Mouse (Mus musculus): ENCODE measurements around the gene 2310039H08Rik. TPM values are rescaled to one million over a fixed set of nuclear protein-coding genes. Genes with fewer than 3 reads are reported as not detected.
A peak's percentile ranks its signal among the peaks of the same experiment; 100 is the strongest.

Gene 2310039H08Rik
- 1 to 10 TPM; 6.9 to 7.8 TPM for total RNA-seq (2021)

DNA sequence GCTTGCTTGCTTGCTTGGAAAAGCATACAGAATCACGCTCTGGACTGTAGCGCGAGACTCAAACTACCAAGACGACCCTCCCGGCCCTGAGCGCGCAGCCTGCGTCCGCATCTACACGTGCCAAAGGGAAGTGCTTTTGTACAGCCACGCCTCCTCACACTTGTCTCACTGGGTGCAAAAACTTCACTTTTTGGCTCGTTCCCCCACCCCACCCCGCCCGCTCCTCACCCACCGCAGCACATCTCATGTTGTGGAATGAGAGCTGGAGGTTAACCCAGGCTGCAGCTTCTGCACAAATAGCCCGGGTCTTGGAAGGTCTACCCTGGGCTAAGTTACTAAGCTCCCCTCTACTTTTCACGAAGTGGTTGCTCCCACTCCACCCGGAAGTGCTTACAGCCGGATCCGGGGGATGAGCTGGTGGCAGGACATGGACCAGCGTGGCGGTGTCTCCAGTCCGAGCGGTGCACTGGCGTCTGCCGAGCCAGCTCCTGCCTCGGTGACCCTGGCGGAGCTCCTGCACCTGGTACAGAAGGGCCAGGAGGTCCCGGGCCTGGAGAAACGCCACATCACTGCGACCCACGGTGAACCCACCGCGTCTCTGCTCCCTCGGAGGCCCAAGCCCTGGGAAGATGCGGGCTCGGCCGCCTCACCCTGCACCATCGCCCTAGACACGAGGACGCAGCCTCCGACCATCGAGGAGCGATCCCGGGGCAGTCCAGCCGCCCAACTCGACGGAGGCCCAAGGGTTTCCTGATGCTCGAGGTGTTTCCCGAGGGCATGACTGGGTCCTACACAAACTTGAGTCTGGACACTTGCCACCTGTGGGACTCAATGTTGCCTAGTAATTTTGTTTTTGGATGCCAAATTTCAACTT lies at the start of gene 2310039H08Rik:
Gene 2310039H08Rik, plus strand, starts transcription at position 232 of the 874 bp plus-strand sequence.
- intact Hi-C loops (cut with DNase I): loop anchor here (2.0 kb wide), 1 partner anchor 20 kb away; the partner anchor contains the start of gene Cnpy3
- peak; percentile 86 to 88 for DNase-seq (ENCODE audit: low spot score in 2 of 2)

DNA sequence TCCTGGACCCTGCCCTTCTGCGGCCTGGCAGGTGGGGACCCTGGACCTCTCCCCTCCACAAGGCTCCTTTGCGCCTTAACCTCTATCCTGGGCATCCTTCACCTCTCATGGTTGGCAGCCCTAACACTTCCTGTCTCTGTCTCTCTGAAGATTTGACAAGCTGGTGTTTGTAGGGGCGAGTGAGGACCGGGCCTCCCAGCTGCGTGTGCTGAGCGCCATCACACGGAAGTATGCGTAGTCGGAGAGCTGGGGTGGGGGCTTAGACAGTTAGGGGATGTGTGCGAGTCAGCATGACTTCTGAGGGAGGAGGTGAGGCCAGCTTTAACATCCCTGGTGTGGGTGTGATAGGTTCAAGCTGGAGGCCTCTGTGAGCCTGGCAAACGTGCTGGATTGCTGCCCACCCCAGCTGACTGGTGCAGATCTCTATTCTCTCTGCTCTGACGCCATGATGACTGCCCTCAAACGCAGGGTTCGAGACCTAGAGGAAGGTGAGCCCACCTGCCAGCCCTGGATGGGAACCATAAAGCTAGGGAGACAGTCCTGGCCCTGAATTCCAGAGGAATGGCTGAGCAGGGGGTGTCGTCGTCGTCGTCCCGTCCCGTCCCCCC lies 47.9 kb upstream of the 2310039H08Rik start:
- no peak for DNase-seq (ENCODE audit: low spot score in 2 of 2)
- intact Hi-C loops (cut with DNase I): no loop called here

DNA sequence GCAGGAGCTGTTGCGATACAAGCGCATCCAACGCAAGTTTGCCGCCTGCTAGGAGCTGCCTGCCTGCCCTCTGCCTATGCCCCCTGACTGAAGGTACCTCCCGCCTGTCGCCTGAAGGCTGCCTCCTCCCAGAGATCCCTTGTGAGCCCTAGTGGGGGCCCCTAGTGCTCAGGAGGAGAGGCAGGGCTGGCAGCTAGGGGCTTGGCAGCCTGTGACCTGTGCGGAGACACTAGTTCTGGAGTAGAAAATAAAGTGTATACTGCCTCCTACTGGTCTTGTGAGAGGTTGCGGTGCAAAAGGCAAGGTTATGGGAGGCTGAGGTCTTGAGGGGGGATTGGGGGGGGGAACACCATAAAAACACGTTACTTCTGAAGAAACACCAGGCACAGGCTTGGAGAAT lies 47.2 kb upstream of the 2310039H08Rik start:
- intact Hi-C loops (cut with DNase I): no loop called here

DNA sequence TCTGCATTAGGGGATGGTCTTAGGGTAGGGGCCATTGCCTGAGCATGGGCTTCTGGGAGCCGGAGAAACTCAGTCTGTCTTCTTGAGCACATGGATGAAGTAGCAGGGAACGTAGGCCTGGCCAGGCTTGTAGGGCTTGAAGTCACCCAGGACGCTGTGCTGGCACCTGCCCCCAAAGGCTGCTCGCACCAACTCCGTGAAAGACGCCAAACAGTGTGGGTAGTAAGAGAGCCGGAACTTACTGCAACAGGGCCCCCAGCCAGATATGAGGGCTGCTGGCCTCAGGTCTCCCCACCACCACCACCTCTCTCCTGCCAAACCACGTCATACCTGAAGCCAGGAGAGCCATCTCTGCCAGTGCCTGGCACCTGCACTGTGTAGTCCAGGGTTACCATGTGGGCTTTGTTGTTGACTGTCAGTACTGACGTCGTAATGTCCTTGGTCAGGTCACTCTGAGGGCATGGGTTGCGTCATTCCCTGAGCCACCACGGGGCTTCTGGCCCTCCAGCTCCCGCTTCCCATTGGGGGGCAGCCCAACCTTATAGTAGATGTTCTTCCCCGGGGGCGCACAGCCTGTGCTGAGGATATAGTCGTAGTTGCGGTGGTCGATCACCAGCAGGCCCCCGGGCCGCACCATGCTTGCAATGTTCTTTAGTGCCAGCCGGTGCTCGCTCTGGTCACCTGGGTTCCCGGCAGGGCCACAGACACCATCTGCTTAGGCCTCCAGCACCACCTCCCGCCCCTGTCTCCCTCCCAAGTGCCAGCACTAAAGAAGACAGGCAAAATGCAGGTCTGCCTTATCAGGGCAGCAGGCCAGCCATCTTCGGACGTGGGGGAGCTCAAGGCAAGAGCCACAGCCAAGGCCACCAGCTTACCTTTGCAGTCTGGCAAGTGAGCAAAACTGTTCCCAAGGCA lies 46.4 kb upstream of the 2310039H08Rik start:
- intact Hi-C loops (cut with DNase I): no loop called here
- DNase-seq (ENCODE audit: low spot score in 2 of 2): no peak

More for the DNA sequence above, 47.2 kb upstream of the 2310039H08Rik start:
- no peak for DNase-seq (ENCODE audit: low spot score in 2 of 2)

DNA sequence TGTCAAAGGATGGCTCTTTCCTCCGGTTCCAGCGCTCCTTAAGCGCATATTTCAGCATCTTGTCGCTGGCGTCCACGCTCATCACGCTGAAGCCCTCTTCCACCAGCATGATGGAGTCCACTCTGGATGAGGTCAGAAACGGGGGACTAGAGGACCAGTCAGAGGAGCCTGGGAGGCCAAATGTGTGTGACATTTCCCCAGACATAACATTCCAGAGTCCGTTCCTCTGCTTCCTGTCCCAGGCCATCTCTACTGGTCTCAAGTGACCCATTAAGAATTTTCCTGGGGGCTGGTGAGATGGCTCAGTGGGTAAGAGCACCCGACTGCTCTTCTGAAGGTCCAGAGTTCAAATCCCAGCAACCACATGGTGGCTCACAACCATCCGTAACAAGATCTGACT lies 45.2 kb upstream of the 2310039H08Rik start:
- intact Hi-C loops (cut with DNase I): no loop called here

DNA sequence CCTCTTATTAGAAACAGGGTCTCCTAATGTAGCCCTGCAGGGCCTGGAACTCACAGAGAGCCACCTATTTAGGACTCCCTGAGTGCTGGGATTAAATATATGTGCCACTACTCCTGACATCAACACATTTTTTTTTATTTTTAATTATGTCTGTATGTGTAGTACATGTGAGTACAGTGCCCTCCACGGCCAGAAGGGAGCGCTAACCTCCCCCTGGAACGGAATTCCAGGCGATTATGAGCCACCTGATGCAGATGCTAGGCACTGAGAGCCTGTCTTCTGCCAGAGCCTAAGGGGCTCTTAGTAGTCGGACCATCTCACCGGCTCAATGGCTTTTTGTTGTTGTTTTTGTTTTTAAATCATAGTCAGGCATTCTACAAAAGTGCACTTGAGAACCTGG lies 44.4 kb upstream of the 2310039H08Rik start:
- intact Hi-C loops (cut with DNase I): no loop called here
- no peak for DNase-seq (ENCODE audit: low spot score in 2 of 2)

More for the DNA sequence above, 45.2 kb upstream of the 2310039H08Rik start:
- no peak for DNase-seq (ENCODE audit: low spot score in 2 of 2)

DNA sequence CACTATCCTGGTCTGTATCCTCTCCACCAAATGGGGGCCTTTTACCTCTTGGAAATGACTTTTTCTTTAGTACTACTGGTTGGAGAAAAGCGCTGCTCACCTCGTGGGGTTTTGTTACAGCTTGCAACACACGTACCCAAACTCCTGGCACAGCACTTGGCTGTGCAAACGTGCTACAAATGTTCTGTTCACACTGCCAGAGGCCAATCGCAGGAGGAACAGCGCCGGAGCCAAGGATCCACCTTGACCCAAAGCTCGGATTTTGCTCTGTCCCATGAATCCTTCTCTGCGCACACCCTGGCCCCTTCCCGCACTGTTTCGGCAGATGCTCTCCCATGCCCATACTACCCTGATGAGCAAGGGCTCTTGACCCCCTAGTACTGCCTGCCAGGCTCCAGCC lies 43.9 kb upstream of the 2310039H08Rik start:
- DNase-seq (ENCODE audit: low spot score in 2 of 2): no peak

DNA sequence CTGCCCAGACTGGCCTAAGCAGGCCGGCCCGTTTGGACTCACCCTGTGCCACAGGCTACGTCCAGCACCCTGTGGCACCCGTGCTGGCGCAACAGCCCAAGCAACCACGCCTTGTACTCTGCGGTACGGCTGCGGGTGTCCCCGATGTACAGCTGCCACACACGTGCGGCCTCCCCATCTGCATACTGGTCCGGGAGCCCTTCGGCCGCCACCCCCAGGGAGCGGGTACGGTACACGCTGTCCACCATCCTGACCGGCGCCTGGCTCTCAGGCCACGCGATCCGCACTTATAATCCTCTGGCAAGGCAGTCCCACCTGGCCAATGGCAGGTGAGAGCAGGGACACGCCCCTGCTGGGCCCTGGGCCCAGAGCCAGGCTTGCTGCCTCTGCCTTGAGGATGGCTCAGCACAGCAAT lies 43.5 kb upstream of the 2310039H08Rik start, which contains the start of gene Gnmt:
Gene Gnmt, minus strand, starts transcription at position 265 of the 415 bp plus-strand sequence.
- no peak for DNase-seq (ENCODE audit: low spot score in 2 of 2)
- intact Hi-C loops (cut with DNase I): no loop called here

More for the DNA sequence above, 43.9 kb upstream of the 2310039H08Rik start:
- intact Hi-C loops (cut with DNase I): no loop called here

DNA sequence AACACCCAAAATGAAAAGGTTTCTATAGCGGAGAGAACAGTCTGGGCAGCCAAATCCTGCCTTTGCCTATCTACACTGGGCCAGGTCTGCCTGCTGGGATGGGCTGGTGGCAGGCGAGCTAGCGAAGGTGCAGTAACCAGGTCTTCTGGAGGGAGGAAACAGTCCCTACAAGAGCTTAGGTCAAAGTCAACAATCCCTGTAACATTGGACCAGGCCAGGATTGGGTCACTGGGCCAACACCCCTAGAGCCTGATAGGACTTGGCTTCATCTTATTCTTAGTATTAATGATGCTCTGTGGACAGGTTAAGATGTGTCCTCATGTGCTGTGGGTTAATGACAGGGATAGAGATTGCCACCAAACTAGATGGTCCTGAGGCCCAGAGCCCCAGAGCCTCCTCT lies 38.4 kb upstream of the 2310039H08Rik start:
- DNase-seq (ENCODE audit: low spot score in 2 of 2): no peak
- intact Hi-C loops (cut with DNase I): no loop called here

DNA sequence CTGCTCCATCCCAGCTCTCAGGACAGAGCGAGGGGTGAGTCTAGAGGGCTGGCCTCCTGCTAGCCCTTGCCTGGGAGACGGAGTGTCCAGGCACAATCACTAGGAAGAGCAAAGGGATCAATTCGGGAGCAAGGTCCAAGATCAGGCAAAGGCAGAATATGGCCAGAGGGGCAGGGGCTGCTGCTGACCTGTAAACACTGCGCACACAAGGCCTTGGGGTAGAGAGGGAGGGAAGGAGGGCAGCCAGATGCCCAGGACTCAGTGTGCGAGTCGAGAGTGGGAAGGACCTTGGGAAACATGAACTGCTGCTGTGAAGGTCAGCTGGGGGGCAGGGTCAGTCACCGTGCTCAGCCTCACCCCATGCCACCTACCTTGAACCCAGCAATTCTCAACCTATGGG lies 37.1 kb upstream of the 2310039H08Rik start:
- intact Hi-C loops (cut with DNase I): no loop called here
- no peak for DNase-seq (ENCODE audit: low spot score in 2 of 2)

DNA sequence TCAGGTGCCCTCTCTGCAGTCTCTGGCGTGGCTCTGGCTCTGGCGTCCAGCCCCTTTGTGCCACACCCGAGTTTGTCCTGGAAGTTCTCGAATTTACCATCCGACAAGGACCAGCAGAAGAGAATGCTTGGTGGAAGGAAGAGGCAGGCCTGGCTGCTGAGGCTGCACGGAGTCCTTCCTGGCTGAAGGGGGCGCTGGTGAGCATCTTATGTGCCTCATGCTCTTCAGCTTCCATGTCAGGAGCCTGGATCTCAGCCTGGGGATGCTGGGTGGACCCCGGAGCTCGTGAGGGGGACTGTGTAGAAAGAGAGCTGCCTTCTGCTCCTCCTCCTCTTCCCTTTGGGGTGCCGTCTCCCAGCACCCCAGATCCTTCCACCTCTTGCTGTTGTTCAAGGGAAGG lies 36.3 kb upstream of the 2310039H08Rik start:
- intact Hi-C loops (cut with DNase I): no loop called here
- DNase-seq (ENCODE audit: low spot score in 2 of 2): no peak

DNA sequence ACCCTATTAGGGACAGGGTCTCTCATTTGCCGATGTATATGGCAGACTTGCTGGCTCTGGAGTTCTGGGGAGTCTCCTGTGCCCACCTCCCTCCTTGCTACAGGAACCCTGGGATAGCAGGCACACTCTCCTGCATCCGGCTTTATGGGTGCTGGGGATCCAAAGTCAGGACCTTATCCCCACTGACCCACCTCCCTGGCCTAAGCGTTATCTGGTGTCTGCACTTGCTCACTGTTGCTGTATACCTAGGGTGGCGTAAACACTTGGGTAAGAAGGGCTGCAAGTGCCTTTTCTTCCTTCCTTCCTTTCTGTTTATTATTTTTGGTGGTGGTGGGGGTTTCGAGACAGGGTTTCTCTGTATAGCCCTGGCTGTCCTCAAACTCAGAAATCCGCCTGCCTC lies 31.1 kb upstream of the 2310039H08Rik start:
- no peak for DNase-seq (ENCODE audit: low spot score in 2 of 2)
- intact Hi-C loops (cut with DNase I): no loop called here

DNA sequence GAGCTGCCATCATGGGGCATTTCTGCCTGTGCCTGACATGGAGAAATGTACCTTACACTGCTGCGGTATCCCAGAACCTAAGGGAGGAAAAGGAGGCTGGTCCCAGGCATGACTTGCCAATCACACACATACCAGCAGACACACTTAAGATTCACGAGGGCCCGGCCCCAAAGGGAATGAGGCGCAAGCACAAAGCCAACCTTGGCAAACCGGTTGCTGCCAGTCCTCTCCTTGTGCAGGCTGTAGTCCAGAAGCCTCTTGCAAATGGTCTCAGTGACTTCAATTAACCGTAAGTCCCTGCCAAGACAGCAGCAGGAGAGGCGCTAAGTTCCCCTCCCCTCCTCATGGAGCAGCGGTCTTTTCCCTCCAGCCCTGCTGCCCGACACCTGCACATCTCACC lies 29.4 kb upstream of the 2310039H08Rik start:
- intact Hi-C loops (cut with DNase I): no loop called here
- no peak for DNase-seq (ENCODE audit: low spot score in 2 of 2)

DNA sequence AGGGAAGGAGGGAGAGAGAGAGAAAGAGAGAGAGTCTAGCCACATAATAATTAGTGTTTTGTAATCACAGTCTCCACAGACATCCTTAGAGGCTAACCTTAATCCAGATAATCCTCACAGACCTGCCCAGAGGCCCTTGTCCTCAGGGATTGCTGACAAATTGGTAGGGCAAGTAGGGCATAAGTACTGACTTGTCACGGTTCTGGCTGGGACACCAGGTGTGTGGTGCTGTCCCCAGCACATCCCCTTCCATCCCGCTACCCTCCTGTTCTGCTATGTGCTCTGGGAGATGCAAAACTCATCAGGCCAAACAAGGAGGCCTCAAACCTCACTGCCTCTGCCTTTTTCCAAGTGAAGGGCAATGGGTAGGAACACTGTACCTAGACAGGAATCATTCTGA lies 26.9 kb upstream of the 2310039H08Rik start:
- intact Hi-C loops (cut with DNase I): no loop called here
- no peak for DNase-seq (ENCODE audit: low spot score in 2 of 2)

DNA sequence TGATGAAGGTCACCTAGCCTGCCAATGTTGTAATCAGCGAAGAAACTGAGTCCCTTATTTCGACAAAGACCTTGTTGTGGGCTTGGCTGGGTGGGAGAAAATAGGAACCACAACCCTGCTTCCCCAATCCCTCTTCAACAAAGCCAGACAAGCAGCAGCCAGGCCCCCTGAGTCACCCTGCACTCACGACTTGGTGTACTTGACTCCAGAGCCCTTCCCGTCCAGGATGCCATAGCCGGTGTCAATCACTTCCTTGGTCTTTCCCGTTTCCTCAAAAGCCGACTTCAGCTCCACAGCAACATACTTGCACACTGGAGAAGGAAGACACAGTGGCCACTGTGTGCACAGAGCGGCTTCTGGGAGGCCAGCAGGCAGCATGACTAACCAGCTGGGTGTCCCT lies 25.2 kb upstream of the 2310039H08Rik start:
- intact Hi-C loops (cut with DNase I): no loop called here
- DNase-seq (ENCODE audit: low spot score in 2 of 2): no peak

DNA sequence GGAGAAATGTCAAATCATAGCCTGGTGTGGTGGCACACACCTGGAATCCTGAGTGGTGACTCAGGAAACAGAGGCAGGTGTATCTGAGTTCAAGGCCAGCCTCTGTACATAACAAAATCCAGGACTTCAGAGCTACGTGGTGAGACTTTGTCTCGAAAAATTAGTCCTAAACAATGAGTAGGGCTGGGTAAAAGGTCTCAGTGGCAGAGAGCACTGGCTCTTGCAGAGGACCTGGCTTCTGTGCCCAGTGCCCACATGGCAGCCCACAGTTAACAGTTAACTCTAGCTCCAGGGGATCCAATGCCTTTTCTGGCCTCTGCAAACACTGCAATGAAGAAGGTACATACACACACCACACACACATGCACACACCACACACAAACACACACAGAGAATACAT lies 24.6 kb upstream of the 2310039H08Rik start:
- DNase-seq (ENCODE audit: low spot score in 2 of 2): no peak
- intact Hi-C loops (cut with DNase I): no loop called here

DNA sequence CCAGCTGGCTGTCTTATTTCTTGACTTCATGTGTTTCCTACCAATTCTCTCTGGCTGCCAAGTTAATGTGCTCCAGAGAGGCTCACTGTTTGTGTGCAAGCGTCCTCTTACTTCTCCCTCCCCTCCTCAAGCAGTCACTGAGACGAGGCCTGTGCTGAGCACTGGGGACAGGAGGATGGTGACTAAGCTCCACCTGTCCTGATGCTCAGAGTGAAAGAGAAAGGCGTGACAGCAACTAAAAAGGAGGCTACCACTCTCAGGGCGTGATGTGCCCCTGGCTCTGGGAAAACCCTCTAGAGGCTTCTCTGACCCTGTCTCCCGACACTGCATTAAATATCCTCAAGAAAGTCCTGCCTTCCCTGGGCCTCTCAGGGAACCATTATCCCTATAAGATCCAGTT lies 23.2 kb upstream of the 2310039H08Rik start:
- intact Hi-C loops (cut with DNase I): no loop called here
- no peak for DNase-seq (ENCODE audit: low spot score in 2 of 2)

DNA sequence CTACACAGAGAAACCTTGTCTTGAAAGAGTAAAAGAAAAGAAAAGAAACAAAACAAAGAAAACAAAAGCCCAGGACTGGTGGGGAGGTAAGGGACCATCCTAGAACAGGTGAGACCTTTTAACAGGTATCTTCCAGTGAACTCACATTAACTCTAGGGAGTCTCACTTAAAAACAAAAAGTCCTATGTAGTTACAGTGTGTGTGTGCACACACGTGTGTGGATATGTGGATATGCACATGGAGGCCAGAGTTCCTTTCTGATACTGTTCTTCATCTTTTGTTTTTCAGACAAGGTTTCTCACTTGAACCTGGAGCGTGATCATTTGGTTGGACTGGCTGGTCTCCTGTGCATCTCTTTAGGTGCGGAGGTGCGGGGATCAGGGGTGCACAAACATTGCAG lies 21.9 kb upstream of the 2310039H08Rik start:
- intact Hi-C loops (cut with DNase I): no loop called here
- DNase-seq (ENCODE audit: low spot score in 2 of 2): no peak

DNA sequence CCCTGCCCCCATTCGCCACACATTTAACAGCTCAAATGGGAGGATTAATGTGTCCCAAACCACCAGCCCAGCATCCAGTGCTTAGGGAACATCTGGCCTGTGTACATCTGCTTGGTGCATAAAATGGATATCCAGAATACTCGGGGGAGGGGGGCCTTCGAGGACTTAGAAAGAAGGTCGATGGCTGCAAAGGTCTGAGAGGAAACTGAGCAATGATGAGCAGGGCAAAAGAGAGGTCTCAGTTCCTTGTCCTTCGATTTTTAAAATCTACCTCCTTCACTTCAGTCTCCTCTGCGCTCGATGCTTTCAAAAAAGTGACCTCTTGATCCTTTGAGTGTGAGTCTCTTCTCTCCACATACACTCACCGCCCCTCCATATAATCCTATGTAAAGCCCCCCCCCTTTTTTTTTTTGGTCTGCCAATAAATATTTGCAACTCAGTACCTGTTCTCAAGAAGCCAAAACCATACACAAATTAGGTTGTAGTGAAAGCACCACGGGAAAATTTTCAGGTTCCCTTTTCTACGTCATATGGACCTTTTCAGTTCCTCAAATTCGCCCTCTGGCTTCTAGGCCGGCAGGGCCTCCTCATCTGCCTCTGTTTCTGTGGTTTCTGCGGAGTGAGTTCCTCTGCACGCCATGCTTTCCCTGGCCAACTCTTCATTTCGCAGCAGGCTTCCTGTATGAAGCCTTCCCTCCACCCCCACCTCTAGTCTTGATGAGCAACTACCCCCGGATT lies 21.2 kb upstream of the 2310039H08Rik start:
- no peak for DNase-seq (ENCODE audit: low spot score in 2 of 2)
- intact Hi-C loops (cut with DNase I): no loop called here
